Mouse (Mus musculus): ENCODE measurements around the gene Dmwd. TPM values are rescaled to one million over a fixed set of nuclear protein-coding genes. Genes with fewer than 3 reads are reported as not detected.

Dmwd gene
- polyA plus RNA-seq, 1 experiment, result not detected

DNA sequence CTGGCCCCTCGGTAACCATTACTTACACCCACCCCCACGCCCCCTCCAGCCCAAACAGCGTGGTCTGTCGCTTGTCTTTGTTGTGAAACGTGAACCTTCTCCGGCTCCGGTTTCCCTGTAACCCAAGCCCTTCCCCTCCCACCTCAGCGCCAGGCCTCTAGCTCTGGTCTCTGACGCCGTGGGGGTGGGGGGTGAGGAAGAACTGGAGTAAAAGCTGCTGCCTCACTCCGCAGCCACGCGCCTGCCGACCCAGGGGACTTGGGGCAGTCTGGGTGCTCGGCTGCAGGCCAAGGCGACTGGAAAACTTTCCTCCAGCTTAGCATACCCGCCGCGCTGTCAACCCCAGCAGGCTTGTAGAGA is 19.7 kb downstream of the Dmwd start:
- WGBS, result 7% methylated on average over 19 of the region's 19 CpGs
- H3K27ac ChIP-seq (ENCODE audit: insufficient read depth, low read depth, low read length), result no peak overlapping the region
- no peak overlapping the region for H3K4me3 ChIP-seq (ENCODE audit: insufficient read depth, low read depth, low read length)
- H3K4me1 ChIP-seq (ENCODE audit: control insufficient read depth, insufficient read depth, low read length), result peaks cover 36% of the 10 kb centered on the region
- TF ChIP-seq POLR2A (IDR thresholded peaks at IDR 0.05; ENCODE audit: insufficient read depth, low read depth, low read length) (no peak), CTCF (IDR thresholded peaks at IDR 0.05; ENCODE audit: insufficient read depth, low read depth, low read length) (no peak)

DNA sequence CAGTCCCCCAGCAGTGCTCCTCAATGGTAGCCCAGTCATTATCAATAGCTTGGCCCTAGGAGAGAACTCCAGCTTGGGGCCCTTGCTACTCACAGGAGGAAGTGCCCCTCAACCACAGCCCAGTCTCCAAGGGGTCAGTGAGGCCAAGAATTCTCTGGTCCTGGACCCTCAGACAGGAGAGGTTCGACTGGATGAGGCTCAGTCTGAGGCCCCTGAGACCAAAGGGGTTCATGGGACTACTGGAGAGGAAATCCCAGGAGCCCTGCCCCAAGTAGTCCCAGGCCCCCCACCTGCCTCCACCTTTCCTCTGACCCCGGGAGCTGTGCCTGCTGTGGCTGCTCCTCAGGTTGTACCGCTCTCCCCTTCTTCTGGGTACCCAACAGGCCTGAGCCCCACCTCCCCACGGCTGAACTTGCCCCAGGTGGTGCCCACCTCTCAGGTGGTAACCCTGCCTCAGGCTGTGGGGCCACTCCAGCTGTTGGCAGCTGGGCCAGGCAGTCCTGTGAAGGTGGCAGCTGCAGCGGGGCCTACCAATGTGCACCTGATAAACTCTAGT is 20.5 kb downstream of the Dmwd start:
- 73% methylated on average over 5 of the region's 5 CpGs for WGBS
- H3K27ac ChIP-seq (ENCODE audit: insufficient read depth, low read depth, low read length), result no peak overlapping the region
- no peak overlapping the region for H3K4me3 ChIP-seq (ENCODE audit: insufficient read depth, low read depth, low read length)
- peaks cover 36% of the 10 kb centered on the region for H3K4me1 ChIP-seq (ENCODE audit: control insufficient read depth, insufficient read depth, low read length)
- TF ChIP-seq CTCF (IDR thresholded peaks at IDR 0.05; ENCODE audit: insufficient read depth, low read depth, low read length) (no peak), POLR2A (IDR thresholded peaks at IDR 0.05; ENCODE audit: insufficient read depth, low read depth, low read length) (no peak)

- 77% methylated on average over 2 of the region's 2 CpGs for WGBS
- peaks cover 36% of the 10 kb centered on the region for H3K4me1 ChIP-seq (ENCODE audit: control insufficient read depth, insufficient read depth, low read length)
- TF ChIP-seq CTCF (IDR thresholded peaks at IDR 0.05; ENCODE audit: insufficient read depth, low read depth, low read length), result no peak
- TF ChIP-seq POLR2A (IDR thresholded peaks at IDR 0.05; ENCODE audit: insufficient read depth, low read depth, low read length), result no peak
- H3K27ac ChIP-seq (ENCODE audit: insufficient read depth, low read depth, low read length), result no peak overlapping the region
- no peak overlapping the region for H3K4me3 ChIP-seq (ENCODE audit: insufficient read depth, low read depth, low read length)
These were observed 21.2 kb downstream of the Dmwd start for GRCm38 (mm10) chr7:19097217-19097616.

GRCm38 (mm10) chr7:19097863-19098262 is 21.8 kb downstream of the Dmwd start:
- TF ChIP-seq CTCF (IDR thresholded peaks at IDR 0.05; ENCODE audit: insufficient read depth, low read depth, low read length), result no peak
- no peak for TF ChIP-seq POLR2A (IDR thresholded peaks at IDR 0.05; ENCODE audit: insufficient read depth, low read depth, low read length)
- Histone ChIP-seq H3K4me1 (ENCODE audit: control insufficient read depth, insufficient read depth, low read length) (peaks cover 29% of the 10 kb centered on the region), H3K4me3 (ENCODE audit: insufficient read depth, low read depth, low read length) (no peak overlapping the region), H3K27ac (ENCODE audit: insufficient read depth, low read depth, low read length) (no peak overlapping the region)

DNA sequence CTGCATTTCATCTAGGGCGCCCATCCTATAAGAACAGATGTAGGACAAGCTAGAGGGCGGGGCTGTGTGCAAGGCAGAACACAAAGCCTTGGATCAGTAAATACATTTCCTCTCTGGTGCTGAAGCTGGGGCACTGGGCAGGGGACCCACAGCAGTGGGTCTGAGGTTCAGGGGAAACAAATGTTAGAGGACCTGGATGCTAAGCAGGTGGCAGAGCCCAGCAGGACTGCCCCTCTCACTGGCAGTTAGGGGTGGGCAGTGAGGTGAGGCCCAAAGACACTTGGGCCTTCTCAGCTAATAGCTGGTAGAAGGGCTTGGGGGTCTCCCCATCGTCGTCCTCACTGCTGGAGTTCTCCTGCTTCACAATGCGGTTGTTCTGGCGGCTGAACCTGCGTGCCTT is 22.8 kb downstream of the Dmwd start:
- Histone ChIP-seq H3K4me1 (ENCODE audit: control insufficient read depth, insufficient read depth, low read length) (peaks cover 23% of the 10 kb centered on the region), H3K4me3 (ENCODE audit: insufficient read depth, low read depth, low read length) (no peak overlapping the region), H3K27ac (ENCODE audit: insufficient read depth, low read depth, low read length) (no peak overlapping the region)
- 83% methylated on average over 7 of the region's 7 CpGs for WGBS
- TF ChIP-seq POLR2A (IDR thresholded peaks at IDR 0.05; ENCODE audit: insufficient read depth, low read depth, low read length) (no peak), CTCF (IDR thresholded peaks at IDR 0.05; ENCODE audit: insufficient read depth, low read depth, low read length) (no peak)

GRCm38 (mm10) chr7:19100290-19100689 is 24.3 kb downstream of the Dmwd start:
- WGBS, result 92% methylated on average over 1 of the region's 1 CpGs
- no peak overlapping the region for H3K4me3 ChIP-seq (ENCODE audit: insufficient read depth, low read depth, low read length)
- TF ChIP-seq CTCF (IDR thresholded peaks at IDR 0.05; ENCODE audit: insufficient read depth, low read depth, low read length), result no peak
- no peak for TF ChIP-seq POLR2A (IDR thresholded peaks at IDR 0.05; ENCODE audit: insufficient read depth, low read depth, low read length)
- H3K4me1 ChIP-seq (ENCODE audit: control insufficient read depth, insufficient read depth, low read length), result peaks cover 11% of the 10 kb centered on the region
- H3K27ac ChIP-seq (ENCODE audit: insufficient read depth, low read depth, low read length), result no peak overlapping the region

- Histone ChIP-seq H3K27ac (ENCODE audit: insufficient read depth, low read depth, low read length) (no peak overlapping the region), H3K4me1 (ENCODE audit: control insufficient read depth, insufficient read depth, low read length) (peaks cover 6% of the 10 kb centered on the region; the same call in 1 of the 2 replicates), H3K4me3 (ENCODE audit: insufficient read depth, low read depth, low read length) (no peak overlapping the region)
- TF ChIP-seq POLR2A (IDR thresholded peaks at IDR 0.05; ENCODE audit: insufficient read depth, low read depth, low read length), result no peak
- TF ChIP-seq CTCF (IDR thresholded peaks at IDR 0.05; ENCODE audit: insufficient read depth, low read depth, low read length), result no peak
These were observed 27.7 kb downstream of the Dmwd start for GRCm38 (mm10) chr7:19103741-19104140.

DNA sequence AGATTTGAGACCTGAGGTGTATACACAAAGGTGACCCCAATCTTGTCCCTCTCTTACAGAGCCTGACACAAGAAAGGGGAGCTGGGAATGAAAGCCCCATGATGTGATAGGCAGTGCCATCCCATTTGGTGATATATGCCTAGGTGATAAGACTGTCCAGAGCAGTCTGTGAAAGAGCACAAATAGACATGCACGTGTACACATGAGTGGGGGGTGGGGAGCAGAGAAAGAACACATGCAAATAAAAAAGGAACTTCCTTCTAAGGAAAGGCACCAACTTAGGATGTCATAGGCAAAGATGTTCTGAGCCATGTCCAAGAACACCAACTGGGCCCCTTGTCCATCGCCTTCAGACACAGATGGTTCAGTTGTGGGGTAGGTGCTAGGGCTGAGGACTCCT is 28.5 kb downstream of the Dmwd start:
- WGBS, result 80% methylated on average over 2 of the region's 2 CpGs
- Histone ChIP-seq H3K27ac (ENCODE audit: insufficient read depth, low read depth, low read length) (no peak overlapping the region), H3K4me3 (ENCODE audit: insufficient read depth, low read depth, low read length) (no peak overlapping the region), H3K4me1 (ENCODE audit: control insufficient read depth, insufficient read depth, low read length) (peaks cover 6% of the 10 kb centered on the region; the same call in 1 of the 2 replicates)
- no peak for TF ChIP-seq CTCF (IDR thresholded peaks at IDR 0.05; ENCODE audit: insufficient read depth, low read depth, low read length)
- TF ChIP-seq POLR2A (IDR thresholded peaks at IDR 0.05; ENCODE audit: insufficient read depth, low read depth, low read length), result no peak

DNA sequence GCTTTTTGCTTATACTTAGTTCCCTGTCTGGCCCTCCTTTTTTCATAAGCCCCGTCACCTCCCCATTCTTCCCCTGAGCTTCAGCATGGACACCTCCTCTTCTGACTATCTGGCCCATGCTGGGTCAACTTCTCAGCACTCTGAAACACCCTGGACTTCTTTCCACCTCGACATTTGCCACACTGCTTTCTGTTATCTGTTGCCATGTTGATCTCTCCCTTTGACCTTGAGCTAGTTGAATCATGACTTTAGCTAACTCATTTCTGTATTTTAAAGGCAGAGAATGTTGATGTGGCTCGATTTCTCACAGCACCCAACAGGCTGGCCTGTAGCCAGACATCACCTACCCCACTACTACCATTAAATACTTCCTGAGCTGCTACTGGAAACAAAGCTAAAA is 31.4 kb downstream of the Dmwd start:
- Histone ChIP-seq H3K4me1 (ENCODE audit: control insufficient read depth, insufficient read depth, low read length) (peaks cover 6% of the 10 kb centered on the region; the same call in 1 of the 2 replicates), H3K27ac (ENCODE audit: insufficient read depth, low read depth, low read length) (no peak overlapping the region), H3K4me3 (ENCODE audit: insufficient read depth, low read depth, low read length) (no peak overlapping the region)
- WGBS, result 64% methylated on average over 3 of the region's 3 CpGs
- TF ChIP-seq POLR2A (IDR thresholded peaks at IDR 0.05; ENCODE audit: insufficient read depth, low read depth, low read length) (no peak), CTCF (IDR thresholded peaks at IDR 0.05; ENCODE audit: insufficient read depth, low read depth, low read length) (no peak)

DNA sequence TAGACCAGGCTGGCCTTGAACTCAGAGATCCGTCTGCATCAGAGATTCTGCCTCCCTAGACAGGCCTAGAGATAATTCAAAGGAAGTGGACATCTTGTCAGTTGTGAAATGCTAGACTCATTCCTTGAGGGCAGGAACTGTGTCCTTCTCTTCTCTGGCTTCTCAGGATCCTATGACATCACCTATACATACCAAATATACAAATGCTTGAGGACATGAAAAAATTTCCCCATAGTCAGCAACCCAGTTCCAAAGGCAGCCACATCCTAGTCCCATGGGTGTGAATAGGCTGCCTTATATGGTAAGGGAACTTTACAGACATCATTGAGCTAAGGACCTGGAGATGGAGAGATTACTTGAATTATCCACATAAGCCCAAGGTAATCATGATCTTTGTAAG is 33.5 kb downstream of the Dmwd start:
- Histone ChIP-seq H3K27ac (ENCODE audit: insufficient read depth, low read depth, low read length) (no peak overlapping the region), H3K4me1 (ENCODE audit: control insufficient read depth, insufficient read depth, low read length) (peaks cover 6% of the 10 kb centered on the region; the same call in 1 of the 2 replicates), H3K4me3 (ENCODE audit: insufficient read depth, low read depth, low read length) (no peak overlapping the region)
- no peak for TF ChIP-seq POLR2A (IDR thresholded peaks at IDR 0.05; ENCODE audit: insufficient read depth, low read depth, low read length)
- TF ChIP-seq CTCF (IDR thresholded peaks at IDR 0.05; ENCODE audit: insufficient read depth, low read depth, low read length), result no peak
- WGBS, result 96% methylated on average over 1 of the region's 1 CpGs

Measured in olfactory bulb, adult 2 months (tissue).